Mouse (Mus musculus) kidney, adult 2 months (tissue): ENCODE data around the gene Mesp1.

Experiments used
- CTCF ChIP-seq: fragments of 200-500 bp; conservative IDR thresholded peaks from 2 replicates; pipeline ENCODE4 v1.5.1; 2011; ENCODE audit warnings: low read depth, mild to moderate bottlenecking, control low read depth, low read length, moderate library complexity, mixed read lengths; ENCODE audit not compliant: insufficient read depth, insufficient read length
- POLR2A ChIP-seq: fragments of 200-500 bp; IDR thresholded peaks from one replicate; pipeline ENCODE4 v1.6.1; 2011; ENCODE audit warnings: low read depth, low read length, control low read depth

- TF ChIP-seq CTCF (no peak), POLR2A (no peak)
Measured at GRCm38 (mm10) chr7:79822092-79822695, 28.6 kb upstream of the Mesp1 start.
